In genomic region chr12:100985793-100986157, GRCm38 (mm10) we compare ENCODE assay signal across 20 mouse cellular contexts. TPM values are rescaled to one million over a fixed set of nuclear protein-coding genes. Genes with fewer than 3 reads are reported as not detected.
DNase-seq lines count a peak whose midpoint lies in the region; ATAC-seq and TF ChIP-seq lines count a peak whose summit lies in the region.
"Had no signal": no experiment of that assay in that cellular context is flagged by ENCODE, and none has a peak within 500 bp of the region (broad histone marks: within the 10 kb centered on the region; RNA-seq: fewer than 3 reads in every experiment).

No protein-coding gene starts in this region.

- peak; percentile 58 to 60 for DNase-seq in lung, adult 18-20 months
- DNase-seq in lung, postnatal 10 days: no peak
- DNase-seq in A20 (ENCODE audit: low read depth, low spot score): peak; percentile 26
- DNase-seq: adrenal gland, adult 8-10 months; adrenal gland, postnatal 25 days; cerebellum, adult 9-10 months; heart, adult 2 months; heart, postnatal 14 days; heart, postnatal 4 days had no signal

- H3K4me2 ChIP-seq in intestine, embryonic 16.5 days (ENCODE audit: low read depth, low read length): no peak overlapping the region
- no peak overlapping the region for H3K4me2 ChIP-seq in intestine, postnatal 0 days (replicated peaks; ENCODE audit: low read depth)
- H3K4me2 ChIP-seq in midbrain, embryonic 16.5 days (ENCODE audit: low read length): no peak overlapping the region
- H3K4me2 ChIP-seq: forebrain, embryonic 13.5 days; heart, embryonic 13.5 days; hindbrain, embryonic 14.5 days had no signal

- no peak for TF ChIP-seq CTCF in intestine, postnatal 0 days (IDR thresholded peaks at IDR 0.05; ENCODE audit: low read depth)
- TF ChIP-seq CTCF in bone marrow, adult 2 months (IDR thresholded peaks at IDR 0.05; ENCODE audit: control insufficient read depth, insufficient read depth, low read length): no peak

- H3K9ac ChIP-seq in intestine, embryonic 16.5 days (ENCODE audit: low read depth, low read length): no peak overlapping the region
- no peak overlapping the region for H3K9ac ChIP-seq in intestine, postnatal 0 days (ENCODE audit: low read depth, low read length)
- no peak overlapping the region for H3K9ac ChIP-seq in midbrain, embryonic 16.5 days (ENCODE audit: low read depth, low read length)
- H3K9ac ChIP-seq: forebrain, embryonic 13.5 days; hindbrain, embryonic 14.5 days had no signal

- TF ChIP-seq POLR2A in bone marrow, adult 2 months (IDR thresholded peaks at IDR 0.05; ENCODE audit: borderline replicate concordance, control insufficient read depth, low read depth, low read length): no peak

- no peak for ATAC-seq in intestine, embryonic 16.5 days
- no peak for ATAC-seq in intestine, postnatal 0 days
- no peak for ATAC-seq in midbrain, embryonic 16.5 days
- ATAC-seq: activated CD4-positive, CD25-positive, alpha-beta regulatory T cell, adult 4 months; CD4-positive, CD25-positive, alpha-beta regulatory T cell, adult 4 months had no signal

- H3K36me3 ChIP-seq in intestine, embryonic 16.5 days (ENCODE audit: control insufficient read depth, insufficient read depth, low read length): no peaks in the 10 kb centered on the region
- H3K36me3 ChIP-seq in intestine, postnatal 0 days (ENCODE audit: control insufficient read depth, insufficient read depth): no peaks in the 10 kb centered on the region
- no peaks in the 10 kb centered on the region for H3K36me3 ChIP-seq in midbrain, embryonic 16.5 days (ENCODE audit: control insufficient read depth, insufficient read depth, low read length)
- H3K36me3 ChIP-seq: heart, embryonic 10.5 days; heart, embryonic 13.5 days had no signal

- H3K9me3 ChIP-seq in intestine, embryonic 16.5 days (ENCODE audit: control insufficient read depth, low read length): no peaks in the 10 kb centered on the region
- H3K9me3 ChIP-seq in intestine, postnatal 0 days (ENCODE audit: control insufficient read depth): no peaks in the 10 kb centered on the region
- no peaks in the 10 kb centered on the region for H3K9me3 ChIP-seq in midbrain, embryonic 16.5 days (replicated peaks; ENCODE audit: control insufficient read depth, low read length, poor library complexity, severe bottlenecking)
- H3K9me3 ChIP-seq: forebrain, embryonic 10.5 days; forebrain, embryonic 13.5 days; heart, embryonic 10.5 days; heart, embryonic 13.5 days had no signal

- H3K27me3 ChIP-seq in intestine, embryonic 16.5 days (replicated peaks; ENCODE audit: control insufficient read depth, insufficient read depth, low read length): no peaks in the 10 kb centered on the region
- no peaks in the 10 kb centered on the region for H3K27me3 ChIP-seq in intestine, postnatal 0 days (replicated peaks; ENCODE audit: control insufficient read depth, insufficient read depth, low read length)
- H3K27me3 ChIP-seq in midbrain, embryonic 16.5 days (ENCODE audit: control insufficient read depth, insufficient read depth, low read depth, low read length): no peaks in the 10 kb centered on the region
- H3K27me3 ChIP-seq: forebrain, embryonic 13.5 days had no signal

- peaks cover 18% of the 10 kb centered on the region for H3K4me1 ChIP-seq in intestine, embryonic 16.5 days (ENCODE audit: control insufficient read depth, insufficient read depth, low read length)
- 0 out of 2 replicates have a peak, but pooled peaks cover 4% of the 10 kb centered on the region for H3K4me1 ChIP-seq in intestine, postnatal 0 days (replicated peaks; ENCODE audit: control insufficient read depth, insufficient read depth, low read length)
- peaks cover 20% of the 10 kb centered on the region for H3K4me1 ChIP-seq in bone marrow, adult 2 months (ENCODE audit: control insufficient read depth, insufficient read depth, low read length)
- H3K4me1 ChIP-seq in midbrain, embryonic 16.5 days (ENCODE audit: control insufficient read depth, insufficient read depth, low read length): peaks cover 47% of the 10 kb centered on the region

- WGBS in intestine, embryonic 16.5 days: 84% methylated on average over 2 of the region's 2 CpGs
- 85% methylated on average over 2 of the region's 2 CpGs for WGBS in intestine, postnatal 0 days
- 77% methylated on average over 2 of the region's 2 CpGs for WGBS in bone marrow, adult 2 months
- 96% methylated on average over 2 of the region's 2 CpGs for WGBS in midbrain, embryonic 16.5 days

- no peak overlapping the region for H3K4me3 ChIP-seq in intestine, embryonic 16.5 days (ENCODE audit: low read length)
- H3K4me3 ChIP-seq in intestine, postnatal 0 days (ENCODE audit: low read depth, low read length): no peak overlapping the region
- no peak overlapping the region for H3K4me3 ChIP-seq in bone marrow, adult 2 months (replicated peaks; ENCODE audit: control insufficient read depth, low read depth, low read length)
- H3K4me3 ChIP-seq in midbrain, embryonic 16.5 days (ENCODE audit: low read depth, low read length): no peak overlapping the region
- H3K4me3 ChIP-seq: forebrain, embryonic 10.5 days; forebrain, embryonic 13.5 days; heart, adult 2 months; heart, embryonic 10.5 days; heart, embryonic 13.5 days had no signal

- H3K27ac ChIP-seq in intestine, embryonic 16.5 days (ENCODE audit: low read length): 0 out of 2 replicates have a peak overlapping the region, but pooled peaks have one; percentile 23
- H3K27ac ChIP-seq in intestine, postnatal 0 days (ENCODE audit: low read depth, low read length): no peak overlapping the region
- peak overlapping the region; percentile 15; the same call in 1 of the 2 replicates for H3K27ac ChIP-seq in bone marrow, adult 2 months (ENCODE audit: control insufficient read depth, insufficient read depth, low read depth, low read length, poor library complexity)
- no peak overlapping the region for H3K27ac ChIP-seq in midbrain, embryonic 16.5 days (ENCODE audit: low read length)
- H3K27ac ChIP-seq: heart, adult 2 months; heart, embryonic 10.5 days; heart, embryonic 13.5 days; hindbrain, embryonic 14.5 days had no signal

RNA-seq across cellular contexts. Expression of gene Ccdc88c, which starts 43.1 kb away (rescaled TPM):
- polyA plus RNA-seq in intestine, embryonic 16.5 days (2015; fragmentation: Nextera tagmentation; extraction: Ambion mirVana): 13.1 and 13.6 TPM in 2 replicates
- polyA plus RNA-seq in intestine, postnatal 0 days (2015; fragmentation: Nextera tagmentation; extraction: Ambion mirVana): 11.7 and 14.4 TPM in 2 replicates
- polyA plus RNA-seq in bone marrow, adult 2 months (2011; ENCODE audit: insufficient read depth, insufficient read length, low replicate concordance, missing spikeins): 68.4 and 138 TPM in 2 replicates
- 12.0 and 12.5 TPM in 2 replicates for polyA plus RNA-seq in midbrain, embryonic 16.5 days (2015; fragmentation: Nextera tagmentation; extraction: Ambion mirVana)

Comparison
In these comparisons a context has a peak if more than half of its experiments do, and no peak if none do; other contexts are left out.
1. H3K27ac ChIP-seq: peak in intestine, embryonic 16.5 days (single experiment) and bone marrow, adult 2 months (single experiment); none in intestine, postnatal 0 days (single experiment) and midbrain, embryonic 16.5 days (single experiment).